Mouse (Mus musculus) limb, embryonic 11.5 days (tissue): ENCODE measurements around the gene Csk. TPM values are rescaled to one million over a fixed set of nuclear protein-coding genes. Genes with fewer than 3 reads are reported as not detected.

ENCODE experiments used
- ATAC-seq: fragments of 200-750 bp; cut with Nextera tagmentation; 2 replicates; pipeline ENCODE4 v1.8.0; 2017; ENCODE audit warnings: low read depth; ENCODE audit not compliant: insufficient number of reproducible peaks, low FRiP score, low TSS enrichment
- DNase-seq: peaks from one replicate; pipeline ENCODE4 v3.0.0-alpha.2; 2015; ENCODE audit warnings: low spot score
- H3K27ac ChIP-seq: fragments of 300-500 bp; sonication (generic); replicated peaks from 2 replicates; pipeline ENCODE4 v1.5.1; 2014; ENCODE audit warnings: low read depth, mild to moderate bottlenecking, low read length
- H3K27me3 ChIP-seq: fragments of 300-500 bp; sonication (generic); 2 replicates; pipeline ENCODE4 v1.6.1; 2014; ENCODE audit warnings: mild to moderate bottlenecking, low read length, mixed read lengths; ENCODE audit not compliant: control insufficient read depth, insufficient read depth
- H3K36me3 ChIP-seq: fragments of 300-500 bp; sonication (generic); 2 replicates; pipeline ENCODE4 v1.6.1; 2014; ENCODE audit warnings: mild to moderate bottlenecking, low read length, moderate library complexity, mixed read lengths; ENCODE audit not compliant: control insufficient read depth, insufficient read depth
- H3K4me1 ChIP-seq: fragments of 300-500 bp; sonication (generic); 2 replicates; pipeline ENCODE4 v1.6.1; 2014; ENCODE audit warnings: low read length, mixed read lengths; ENCODE audit not compliant: control insufficient read depth, insufficient read depth
- H3K4me2 ChIP-seq: fragments of 300-500 bp; sonication (generic); 2 replicates; pipeline ENCODE4 v1.6.1; 2014; ENCODE audit warnings: low read depth, mild to moderate bottlenecking, moderate library complexity; ENCODE audit not compliant: severe bottlenecking
- H3K4me3 ChIP-seq: fragments of 300-500 bp; sonication (generic); 2 replicates; pipeline ENCODE4 v1.5.1; 2014; ENCODE audit warnings: low read depth, low read length
- H3K9ac ChIP-seq: fragments of 300-500 bp; sonication (generic); 2 replicates; pipeline ENCODE4 v1.6.1; 2014; ENCODE audit warnings: mild to moderate bottlenecking, low read length
- H3K9me3 ChIP-seq: fragments of 300-500 bp; sonication (generic); 2 replicates; pipeline ENCODE4 v1.6.1; 2016; ENCODE audit warnings: low read length; ENCODE audit not compliant: control insufficient read depth
- WGBS: fragments of 180-500 bp; shearing (Covaris S2); extraction: QIAGEN DNeasy Blood & Tissue Kit; methylation state at CpG from one replicate; pipeline ENCODE4 v1.1.7; 2014; 5-methylcytosine and 5-hydroxymethylcytosine counted together
- polyA plus RNA-seq: library from polyadenylated mRNA; unstranded; fragments of >200 nt; fragmentation: Nextera tagmentation; extraction: Ambion mirVana; gene quantifications from 2 replicates; pipeline ENCODE4 v1.2.1, GENCODE M21; 2014

Gene Csk
- polyA plus RNA-seq, 1 experiment from 2014 or later: 33.7 TPM

GRCm38 (mm10) chr9:57601353-57601706 lies 52.1 kb downstream of the Csk start:
- Histone ChIP-seq H3K9me3 (no peaks in the 10 kb centered on the region), H3K27ac (no peak overlapping the region), H3K4me2 (no peak overlapping the region), H3K4me3 (no peak overlapping the region), H3K36me3 (no peaks in the 10 kb centered on the region), H3K9ac (no peak overlapping the region), H3K27me3 (no peaks in the 10 kb centered on the region), H3K4me1 (peaks cover 3% of the 10 kb centered on the region; the same call in 1 of the 2 replicates)
- DNase-seq (no peak), ATAC-seq (no peak)
- WGBS: 67% methylated on average over 2 of the region's 2 CpGs

GRCm38 (mm10) chr9:57600620-57601352 lies 52.6 kb downstream of the Csk start:
- Histone ChIP-seq H3K4me2 (no peak overlapping the region), H3K36me3 (no peaks in the 10 kb centered on the region), H3K27me3 (no peaks in the 10 kb centered on the region), H3K9ac (no peak overlapping the region), H3K9me3 (no peaks in the 10 kb centered on the region), H3K27ac (no peak overlapping the region), H3K4me1 (peaks cover 3% of the 10 kb centered on the region; the same call in 1 of the 2 replicates), H3K4me3 (no peak overlapping the region)
- WGBS: 3% methylated on average over 3 of the region's 3 CpGs
- DNase-seq (peak; percentile 38), ATAC-seq (no peak)

GRCm38 (mm10) chr9:57598851-57599563 lies 54.4 kb downstream of the Csk start:
- WGBS: 53% methylated on average over 8 of the region's 8 CpGs
- no peak for DNase-seq
- Histone ChIP-seq H3K4me1 (peaks cover 3% of the 10 kb centered on the region; the same call in 1 of the 2 replicates), H3K27me3 (no peaks in the 10 kb centered on the region), H3K4me3 (no peak overlapping the region), H3K9me3 (no peaks in the 10 kb centered on the region), H3K4me2 (no peak overlapping the region), H3K9ac (no peak overlapping the region), H3K36me3 (no peaks in the 10 kb centered on the region), H3K27ac (no peak overlapping the region)
- no peak for ATAC-seq

GRCm38 (mm10) chr9:57597929-57598382 lies 55.5 kb downstream of the Csk start:
- no peak overlapping the region for H3K9ac ChIP-seq
- peaks cover 3% of the 10 kb centered on the region; the same call in 1 of the 2 replicates for H3K4me1 ChIP-seq
- peaks cover 1% of the 10 kb centered on the region; the same call in 1 of the 2 replicates for H3K36me3 ChIP-seq
- no peaks in the 10 kb centered on the region for H3K9me3 ChIP-seq
- WGBS: 23% methylated on average over 4 of the region's 4 CpGs
- ATAC-seq (no peak), DNase-seq (no peak)
- no peak overlapping the region for H3K27ac ChIP-seq
- no peaks in the 10 kb centered on the region for H3K27me3 ChIP-seq
- H3K4me2 ChIP-seq: no peak overlapping the region
- H3K4me3 ChIP-seq: no peak overlapping the region

GRCm38 (mm10) chr9:57597265-57597664 lies 56.2 kb downstream of the Csk start:
- no peak overlapping the region for H3K4me3 ChIP-seq
- peaks cover 3% of the 10 kb centered on the region; the same call in 1 of the 2 replicates for H3K4me1 ChIP-seq
- 88% methylated on average over 8 of the region's 8 CpGs for WGBS
- no peaks in the 10 kb centered on the region for H3K27me3 ChIP-seq
- no peak for DNase-seq
- ATAC-seq: no peak
- peaks cover 3% of the 10 kb centered on the region; the same call in 1 of the 2 replicates for H3K36me3 ChIP-seq
- no peak overlapping the region for H3K4me2 ChIP-seq
- no peak overlapping the region for H3K27ac ChIP-seq
- no peaks in the 10 kb centered on the region for H3K9me3 ChIP-seq
- H3K9ac ChIP-seq: no peak overlapping the region

GRCm38 (mm10) chr9:57594174-57594509 lies 59.3 kb downstream of the Csk start:
- Histone ChIP-seq H3K4me2 (no peak overlapping the region), H3K9me3 (no peaks in the 10 kb centered on the region), H3K9ac (no peak overlapping the region), H3K4me3 (no peak overlapping the region), H3K27ac (no peak overlapping the region), H3K4me1 (no peaks in the 10 kb centered on the region), H3K36me3 (peaks cover 4% of the 10 kb centered on the region; the same call in 1 of the 2 replicates), H3K27me3 (no peaks in the 10 kb centered on the region)
- DNase-seq (no peak), ATAC-seq (no peak)
- WGBS: 75% methylated on average over 9 of the region's 9 CpGs

GRCm38 (mm10) chr9:57593454-57594173 lies 59.8 kb downstream of the Csk start:
- H3K4me3 ChIP-seq: no peak overlapping the region
- no peak overlapping the region for H3K9ac ChIP-seq
- H3K27me3 ChIP-seq: no peaks in the 10 kb centered on the region
- no peaks in the 10 kb centered on the region for H3K4me1 ChIP-seq
- peaks cover 4% of the 10 kb centered on the region; the same call in 1 of the 2 replicates for H3K36me3 ChIP-seq
- H3K27ac ChIP-seq: no peak overlapping the region
- H3K4me2 ChIP-seq: no peak overlapping the region
- no peak for DNase-seq
- no peak for ATAC-seq
- 57% methylated on average over 12 of the region's 12 CpGs for WGBS
- no peaks in the 10 kb centered on the region for H3K9me3 ChIP-seq

- DNase-seq (no peak), ATAC-seq (no peak)
- Histone ChIP-seq H3K9me3 (no peaks in the 10 kb centered on the region), H3K4me1 (no peaks in the 10 kb centered on the region), H3K36me3 (peaks cover 4% of the 10 kb centered on the region; the same call in 1 of the 2 replicates), H3K9ac (no peak overlapping the region), H3K27me3 (no peaks in the 10 kb centered on the region), H3K27ac (no peak overlapping the region), H3K4me2 (no peak overlapping the region), H3K4me3 (no peak overlapping the region)
- WGBS: 31% methylated on average over 5 of the region's 5 CpGs
These were observed 62.7 kb downstream of the Csk start for GRCm38 (mm10) chr9:57590726-57591125.
